Mouse (Mus musculus) spleen, postnatal 0 days (tissue): ENCODE measurements around the gene Nfatc2. TPM values are rescaled to one million over a fixed set of nuclear protein-coding genes. Genes with fewer than 3 reads are reported as not detected.

Experiments used
- polyA plus RNA-seq: library from polyadenylated mRNA; unstranded; fragments of >200 nt; fragmentation: Nextera tagmentation; extraction: Ambion mirVana; gene quantifications from 2 replicates; pipeline ENCODE4 v1.2.1, GENCODE M21; 2015

Nfatc2 gene
- polyA plus RNA-seq = 0.66 and 0.73 TPM in 2 replicates

GRCm38 (mm10) chr2:168601491-168602386 lies at the start of gene Nfatc2:
Gene Nfatc2 (minus strand): TSS chr2:168601657.

Other genes starting within 250 kb of the Nfatc2 start
- gene Atp9a, start 140.8 kb upstream of the Nfatc2 start, polyA plus RNA-seq = 4.8 and 6.8 TPM in 2 replicates
- gene Sall4, start 166.3 kb upstream of the Nfatc2 start, polyA plus RNA-seq = 0.16 and 0.32 TPM in 2 replicates